Mouse (Mus musculus): ENCODE measurements around the gene Mmp21. TPM values are rescaled to one million over a fixed set of nuclear protein-coding genes. Genes with fewer than 3 reads are reported as not detected.

Gene Mmp21
- total and polyA plus RNA-seq, 3 experiments = 0.17 TPM; not detected in 2

DNA sequence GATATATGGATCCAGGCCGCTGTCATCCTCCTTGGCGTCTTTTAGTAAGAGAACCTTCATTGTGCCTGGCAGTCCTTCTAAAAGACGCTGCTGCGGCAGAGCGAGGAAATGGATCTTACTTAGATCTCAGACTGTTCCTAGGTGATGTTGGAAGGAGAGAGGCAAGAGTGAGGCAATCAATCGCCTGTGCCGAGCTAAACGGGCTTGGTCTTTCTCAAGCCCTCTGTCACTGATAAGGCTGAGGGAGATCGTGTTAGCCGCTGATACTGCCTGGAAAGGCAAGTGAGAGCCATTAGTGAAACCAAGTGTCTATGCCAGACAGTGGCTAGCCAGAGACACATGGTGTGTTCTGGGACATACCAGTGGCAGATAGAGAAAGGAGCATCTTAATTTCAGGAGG lies 22.5 kb upstream of the Mmp21 start:
- Histone ChIP-seq H3K4me2 (ENCODE audit: insufficient read depth, low read depth, poor library complexity, severe bottlenecking) (no peak overlapping the region), H3K79me2 (replicated peaks; ENCODE audit: control insufficient read depth, extremely low read depth, insufficient read depth, poor library complexity, severe bottlenecking) (no peaks in the 10 kb centered on the region), H3K9ac (ENCODE audit: insufficient read depth, low read depth) (no peak overlapping the region), H3K9me3 (replicated peaks; ENCODE audit: low read length) (no peaks in the 10 kb centered on the region), H3K4me1 (ENCODE audit: control insufficient read depth in 1 of 2, insufficient read depth in 2 of 2) (no peaks in the 10 kb centered on the region), H3K27me3 (replicated peaks) (no peaks in the 10 kb centered on the region), H3K4me3 (replicated peaks in 1 of 3; ENCODE audit: low read depth in 2 of 3, low read length in 2 of 3, poor library complexity in 1 of 3) (no peak overlapping the region), H3K36me3 (replicated peaks in 1 of 2; ENCODE audit: control insufficient read depth in 1 of 2, insufficient read depth in 1 of 2, low read length in 1 of 2) (peaks cover 5 to 52% of the 10 kb centered on the region in 2 experiments), H3K27ac (ENCODE audit: insufficient read depth, low read depth) (no peak overlapping the region)
- TF ChIP-seq E2F4 (IDR thresholded peaks at IDR 0.05; ENCODE audit: insufficient replicate concordance, low read depth, low read length) = no peak
- TF ChIP-seq SMC3 (IDR thresholded peaks at IDR 0.05; ENCODE audit: low read depth, low read length) = no peak
- no peak for TF ChIP-seq JUN (IDR thresholded peaks at IDR 0.05; ENCODE audit: insufficient read depth, low read depth, low read length)
- TF ChIP-seq EP300 (IDR thresholded peaks at IDR 0.05; ENCODE audit: low read length) = no peak
- no peak for TF ChIP-seq CTCF (conservative IDR thresholded peaks at IDR 0.05 in 1 of 2, IDR thresholded peaks at IDR 0.05 in 1 of 2; ENCODE audit: low read depth in 2 of 2, low read length in 2 of 2)
- no peak for TF ChIP-seq TCF12 (IDR thresholded peaks at IDR 0.05; ENCODE audit: low read depth, low read length)
- in situ Hi-C loops (cut with MboI; ENCODE audit: low pct_ligation_motif_present, low pct_unique_long_range_greater_than_20kb, low sequenced_read_pairs) (no loop called here), dilution Hi-C loops (cut with MboI; ENCODE audit: extremely low pct_ligation_motif_present, extremely low pct_unique_long_range_greater_than_20kb, low sequenced_read_pairs) (no loop called here)
- no peak for DNase-seq (ENCODE audit: extremely low read depth)

DNA sequence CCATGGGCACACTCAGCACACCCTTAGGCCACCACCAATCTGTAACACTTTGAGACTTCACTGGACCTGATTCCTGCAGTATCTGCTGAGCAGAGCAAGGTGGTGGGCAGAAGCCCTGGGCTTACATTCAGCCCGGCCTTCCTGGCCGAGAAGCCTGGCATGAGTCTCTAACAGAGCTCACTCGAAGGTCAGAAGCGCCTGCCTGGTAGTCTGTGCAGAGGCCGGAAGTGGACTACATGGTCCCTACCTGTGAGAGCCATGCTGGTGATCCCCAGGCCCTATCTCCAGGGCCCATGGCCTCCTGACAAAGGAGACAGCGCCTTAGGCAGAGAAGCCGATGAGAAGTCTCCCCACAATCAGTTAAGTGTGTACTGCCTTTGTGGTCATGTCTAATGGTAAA lies 21.5 kb upstream of the Mmp21 start:
- Histone ChIP-seq H3K27ac (ENCODE audit: insufficient read depth, low read depth) (no peak overlapping the region), H3K79me2 (replicated peaks; ENCODE audit: control insufficient read depth, extremely low read depth, insufficient read depth, poor library complexity, severe bottlenecking) (no peaks in the 10 kb centered on the region), H3K4me2 (ENCODE audit: insufficient read depth, low read depth, poor library complexity, severe bottlenecking) (no peak overlapping the region), H3K4me1 (ENCODE audit: control insufficient read depth in 1 of 2, insufficient read depth in 2 of 2) (no peaks in the 10 kb centered on the region), H3K36me3 (replicated peaks in 1 of 2; ENCODE audit: control insufficient read depth in 1 of 2, insufficient read depth in 1 of 2, low read length in 1 of 2) (peaks cover 9 to 61% of the 10 kb centered on the region in 2 experiments), H3K9me3 (replicated peaks; ENCODE audit: low read length) (no peaks in the 10 kb centered on the region), H3K9ac (ENCODE audit: insufficient read depth, low read depth) (no peak overlapping the region), H3K4me3 (replicated peaks in 1 of 3; ENCODE audit: low read depth in 2 of 3, low read length in 2 of 3, poor library complexity in 1 of 3) (no peak overlapping the region), H3K27me3 (replicated peaks) (no peaks in the 10 kb centered on the region)
- TF ChIP-seq ETS1 (conservative IDR thresholded peaks at IDR 0.05; ENCODE audit: low read depth, low read length) (no peak), NRF1 (IDR thresholded peaks at IDR 0.05; ENCODE audit: low read depth, low read length) (no peak), IRF4 (IDR thresholded peaks at IDR 0.05; ENCODE audit: low read depth, low read length) (no peak), SIN3A (IDR thresholded peaks at IDR 0.05; ENCODE audit: low read length) (no peak)
- in situ Hi-C loops (cut with MboI; ENCODE audit: low pct_ligation_motif_present, low pct_unique_long_range_greater_than_20kb, low sequenced_read_pairs) = no loop called here
- dilution Hi-C loops (cut with MboI; ENCODE audit: extremely low pct_ligation_motif_present, extremely low pct_unique_long_range_greater_than_20kb, low sequenced_read_pairs) = no loop called here
- no peak for DNase-seq (ENCODE audit: extremely low read depth)

DNA sequence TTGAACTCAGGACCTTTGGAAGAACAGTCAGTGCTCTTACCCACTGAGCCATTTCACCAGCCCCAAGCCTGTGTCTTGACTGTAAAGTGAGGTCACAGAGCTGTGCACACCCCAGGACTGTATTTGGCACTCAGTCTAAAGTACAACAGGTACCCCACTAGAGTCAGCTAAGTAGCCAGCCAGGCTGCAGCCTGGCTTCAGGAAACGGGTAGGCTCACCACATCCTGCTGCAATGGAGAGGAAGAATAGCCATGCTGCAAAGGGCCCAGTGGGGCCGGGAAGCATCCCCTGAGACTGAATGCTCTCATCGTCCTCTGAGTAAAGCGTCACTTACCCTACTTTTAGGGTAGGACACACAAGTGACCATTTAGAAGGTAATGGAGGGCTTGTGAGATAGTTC lies 20.0 kb upstream of the Mmp21 start:
- dilution Hi-C loops (cut with MboI; ENCODE audit: extremely low pct_ligation_motif_present, extremely low pct_unique_long_range_greater_than_20kb, low sequenced_read_pairs) (no loop called here), in situ Hi-C loops (cut with MboI; ENCODE audit: low pct_ligation_motif_present, low pct_unique_long_range_greater_than_20kb, low sequenced_read_pairs) (no loop called here)
- Histone ChIP-seq H3K9ac (ENCODE audit: insufficient read depth, low read depth) (no peak overlapping the region), H3K9me3 (replicated peaks; ENCODE audit: low read length) (no peaks in the 10 kb centered on the region), H3K36me3 (replicated peaks in 1 of 2; ENCODE audit: control insufficient read depth in 1 of 2, insufficient read depth in 1 of 2, low read length in 1 of 2) (peaks cover 9 to 61% of the 10 kb centered on the region in 2 experiments), H3K4me1 (ENCODE audit: control insufficient read depth in 1 of 2, insufficient read depth in 2 of 2) (no peaks in the 10 kb centered on the region), H3K79me2 (replicated peaks; ENCODE audit: control insufficient read depth, extremely low read depth, insufficient read depth, poor library complexity, severe bottlenecking) (no peaks in the 10 kb centered on the region), H3K4me2 (ENCODE audit: insufficient read depth, low read depth, poor library complexity, severe bottlenecking) (no peak overlapping the region), H3K27ac (ENCODE audit: insufficient read depth, low read depth) (no peak overlapping the region), H3K4me3 (replicated peaks in 1 of 3; ENCODE audit: low read depth in 2 of 3, low read length in 2 of 3, poor library complexity in 1 of 3) (no peak overlapping the region), H3K27me3 (replicated peaks) (no peaks in the 10 kb centered on the region)
- DNase-seq (ENCODE audit: extremely low read depth) = no peak
- TF ChIP-seq GABPA (IDR thresholded peaks at IDR 0.05; ENCODE audit: insufficient replicate concordance, low read depth, low read length) (no peak), HCFC1 (IDR thresholded peaks at IDR 0.05; ENCODE audit: low read depth, low read length) (no peak)

All from CH12.LX (cell line).